ENCODE assay signal across 19 mouse cellular contexts in the genomic region with DNA sequence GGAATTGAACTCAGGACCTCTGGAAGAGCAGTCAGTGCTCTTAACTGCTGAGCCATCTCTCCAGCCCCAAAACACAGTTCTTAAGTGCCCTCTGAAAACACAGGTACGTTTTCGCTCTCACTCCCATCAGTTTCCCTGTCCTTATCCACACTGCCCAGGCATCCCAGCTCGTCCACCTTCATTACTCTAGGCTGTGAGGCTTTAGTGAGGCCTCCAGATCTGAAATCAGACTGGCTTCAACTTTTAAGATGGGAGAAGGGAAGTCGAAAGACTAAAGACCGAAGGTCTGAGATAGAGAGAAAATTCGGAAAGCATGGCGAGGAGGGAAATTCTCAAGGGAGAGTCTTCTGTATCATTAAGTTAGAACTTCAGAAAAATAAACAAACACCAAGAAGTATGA. TPM values are rescaled to one million over a fixed set of nuclear protein-coding genes. Genes with fewer than 3 reads are reported as not detected.
DNase-seq lines count a peak whose midpoint lies in the region; ATAC-seq and TF ChIP-seq lines count a peak whose summit lies in the region.
"Had no signal": no experiment of that assay in that cellular context is flagged by ENCODE, and none has a peak within 500 bp of the region (broad histone marks: within the 10 kb centered on the region; RNA-seq: fewer than 3 reads in every experiment).

No protein-coding gene starts in this region.

- H3K27me3 ChIP-seq in heart, embryonic 15.5 days = no peaks in the 10 kb centered on the region
- H3K27me3 ChIP-seq in myocyte (ENCODE audit: control insufficient read depth, insufficient read depth, insufficient read length) = no peaks in the 10 kb centered on the region
- H3K27me3 ChIP-seq: embryonic facial prominence, embryonic 15.5 days; forebrain, embryonic 12.5 days; hindbrain, embryonic 15.5 days had no signal

- no peak overlapping the region for H3K4me3 ChIP-seq in heart, embryonic 15.5 days
- no peak overlapping the region for H3K4me3 ChIP-seq in myocyte
- H3K4me3 ChIP-seq: embryonic facial prominence, embryonic 15.5 days; forebrain, embryonic 12.5 days; hindbrain, embryonic 15.5 days had no signal

- no peak overlapping the region for H3K4me2 ChIP-seq in heart, embryonic 15.5 days
- H3K4me2 ChIP-seq in myocyte (ENCODE audit: low read depth) = peak overlapping the region; percentile 81

- ATAC-seq in heart, embryonic 15.5 days (replicated peaks; ENCODE audit: insufficient number of reproducible peaks, insufficient read depth, low FRiP score, low read depth) = no peak
- ATAC-seq: CD4-positive, CD25-positive, alpha-beta regulatory T cell, adult 4 months; intestine, embryonic 16.5 days had no signal

- H3K79me2 ChIP-seq in myocyte (ENCODE audit: control insufficient read depth, insufficient read depth) = no peaks in the 10 kb centered on the region

- peaks cover 9% of the 10 kb centered on the region for H3K4me1 ChIP-seq in heart, embryonic 15.5 days (replicated peaks)

- no peaks in the 10 kb centered on the region for H3K36me3 ChIP-seq in heart, embryonic 15.5 days
- no peaks in the 10 kb centered on the region for H3K36me3 ChIP-seq in myocyte (ENCODE audit: control insufficient read depth, insufficient read depth)
- H3K36me3 ChIP-seq: embryonic facial prominence, embryonic 15.5 days; forebrain, embryonic 12.5 days; G1E; hindbrain, embryonic 15.5 days had no signal

- H3K27ac ChIP-seq in heart, embryonic 15.5 days = 0 out of 2 replicates have a peak overlapping the region, but pooled peaks have one; percentile 59

- no peaks in the 10 kb centered on the region for H3K9me3 ChIP-seq in heart, embryonic 15.5 days (replicated peaks)
- H3K9me3 ChIP-seq: embryonic facial prominence, embryonic 15.5 days; forebrain, embryonic 12.5 days; G1E; hindbrain, embryonic 15.5 days had no signal

- no peak overlapping the region for H3K9ac ChIP-seq in heart, embryonic 15.5 days
- H3K9ac ChIP-seq: embryonic facial prominence, embryonic 15.5 days; forebrain, embryonic 12.5 days; hindbrain, embryonic 15.5 days had no signal

- intact Hi-C loops in heart, postnatal 14 days (cut with DNase I) = loop anchor here (5.0 kb wide), 1 partner anchor 57 kb away; no protein-coding TSS in a partner anchor
- intact Hi-C loops in gastrocnemius, postnatal 36 days (cut with DNase I) = loop anchor here (5.0 kb wide), 1 partner anchor 68 kb away; no protein-coding TSS in a partner anchor

- WGBS in heart, embryonic 15.5 days = 89% methylated on average over 7 of the region's 7 CpGs

- H3ac ChIP-seq in myocyte (ENCODE audit: control insufficient read depth, insufficient read length) = no peak overlapping the region

- no peak for TF ChIP-seq POLR2A in myocyte (IDR thresholded peaks at IDR 0.05; ENCODE audit: insufficient read length, low read depth)

- peak; percentile 61 for DNase-seq in heart, adult 11 months
- DNase-seq in heart, postnatal 14 days = no peak
- DNase-seq in heart, postnatal 4 days = no peak
- DNase-seq in gastrocnemius, postnatal 36 days = no peak
- no peak for DNase-seq in MN1 (ENCODE audit: low spot score)
- DNase-seq: adrenal gland, postnatal 10 days; B cell, adult 2 months; cerebellum, adult 11 months; cerebellum, adult 8-10 months; cerebellum, postnatal 36 days; gastrocnemius, postnatal 10 days had no signal

TF ChIP-seq in myocyte, 11 proteins besides CTCF, POLR2A, EP300 and RAD21:
- TF ChIP-seq REST (IDR thresholded peaks at IDR 0.05; ENCODE audit: insufficient read depth, insufficient read length) = no peak
- TF ChIP-seq SRF (IDR thresholded peaks at IDR 0.05; ENCODE audit: control insufficient read depth, insufficient read length, low read depth) = no peak
- no peak for TF ChIP-seq TCF3 (IDR thresholded peaks at IDR 0.05; ENCODE audit: insufficient read length, low read depth)

RNA-seq across cellular contexts. Expression of gene Tet2, which starts 54.8 kb away (rescaled TPM):
- 10 to 100 TPM; 32.3 to 36.3 TPM for total RNA-seq in heart, postnatal 14 days (2021)
- 11.9 and 13.6 TPM in 2 replicates for polyA plus RNA-seq in heart, embryonic 15.5 days (2015; fragmentation: Nextera tagmentation; extraction: Ambion mirVana)
- 10 to 100 TPM; 41.7 to 48.3 TPM for total RNA-seq in heart, postnatal 4 days (2021)
- polyA plus RNA-seq in myocyte (2012; fragmentation: generic; extraction: Trizol) = 2.9 TPM
- 10 to 100 TPM; 17.1 to 27.5 TPM for total RNA-seq in gastrocnemius, postnatal 36 days (2021)
